Mouse (Mus musculus): Measurements from ENCODE around the gene Mtif2.

Mtif2 gene

DNA sequence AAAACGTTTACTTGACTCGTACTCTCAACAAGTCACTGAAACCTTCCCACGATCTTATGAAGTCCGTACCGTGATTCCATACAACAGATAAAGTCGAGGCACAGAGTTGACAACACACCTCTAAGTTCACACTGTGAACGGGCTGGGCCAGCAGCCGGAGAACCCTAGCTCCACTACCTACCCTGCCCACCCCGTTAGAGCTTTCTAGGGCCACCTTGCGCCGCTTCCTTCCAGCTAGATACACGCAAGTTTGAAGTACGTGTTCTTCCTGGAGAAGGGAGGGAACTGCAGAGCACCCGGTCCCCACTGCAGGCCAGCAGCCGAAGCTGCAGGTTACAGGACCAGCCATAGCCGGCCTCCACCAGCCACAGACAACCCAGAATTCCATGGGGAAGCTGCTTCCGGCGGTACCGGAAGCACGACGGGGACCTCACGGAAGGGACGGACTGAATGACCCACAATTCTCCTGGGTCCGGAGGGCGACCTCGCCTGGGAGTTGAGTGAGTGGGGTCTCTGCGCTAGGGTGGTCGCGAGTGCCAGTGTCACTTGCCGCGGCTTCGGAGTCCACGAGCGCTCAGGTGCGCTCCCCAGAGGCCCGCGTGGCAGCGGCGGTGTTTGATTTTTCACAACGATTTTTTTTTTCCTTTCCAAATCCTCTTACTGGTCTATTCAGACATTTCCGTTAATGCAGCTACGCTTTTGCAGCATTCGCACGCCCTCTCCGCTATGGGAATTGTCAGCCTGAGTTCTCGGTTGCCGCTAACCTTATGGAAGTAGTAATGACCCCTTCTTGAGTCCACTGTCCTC, at the start of gene Mtif2:
Gene Mtif2 (plus strand): TSS at position 421 of the 807 bp plus-strand sequence.
- in situ Hi-C loops (cut with MboI, MseI), result no loop called here

DNA sequence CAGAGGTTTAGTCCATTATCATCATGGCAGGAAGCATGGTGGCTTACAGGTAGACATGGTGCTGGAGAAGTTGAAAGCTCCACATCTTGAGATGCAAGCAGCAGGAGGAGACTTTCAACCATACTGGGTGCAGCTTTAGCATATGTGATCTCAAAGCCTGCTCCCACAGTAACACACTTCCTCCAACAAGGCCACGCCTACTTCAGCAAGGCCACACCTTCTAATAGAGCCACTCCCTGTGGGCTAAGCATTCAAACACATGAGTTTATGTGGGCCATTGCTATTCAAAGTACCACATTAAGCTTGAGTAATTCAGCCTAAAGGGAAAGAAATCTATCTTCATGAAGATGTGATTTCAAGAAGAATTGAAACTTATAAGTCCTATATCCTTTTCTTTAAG, 33.1 kb upstream of the Mtif2 start:
- in situ Hi-C loops (cut with MboI, MseI), result loop anchor here (25.0 kb wide), 1 partner anchor 881 kb away; no protein-coding TSS in a partner anchor

DNA sequence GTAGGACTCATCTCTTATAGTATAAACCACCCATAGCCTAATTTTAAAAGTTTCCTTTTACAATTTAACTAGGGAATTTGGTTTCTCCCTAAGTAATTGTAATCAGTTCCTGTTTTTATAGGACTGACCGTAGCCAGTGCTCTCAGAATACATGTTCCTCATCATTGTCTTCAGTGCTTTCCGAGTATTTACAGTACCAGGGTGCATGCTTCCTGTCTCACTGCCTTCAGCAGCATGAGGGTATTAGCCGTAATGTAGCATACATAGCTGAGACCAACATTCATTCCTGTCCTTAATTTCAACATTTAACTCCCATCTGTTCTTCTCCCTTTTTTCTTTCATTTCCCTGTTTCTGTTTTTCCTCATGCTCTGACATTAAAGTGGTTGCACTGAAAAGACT, 29.2 kb upstream of the Mtif2 start:
- in situ Hi-C loops (cut with MboI, MseI), result loop anchor here (25.0 kb wide), 1 partner anchor 885 kb away; no protein-coding TSS in a partner anchor

DNA sequence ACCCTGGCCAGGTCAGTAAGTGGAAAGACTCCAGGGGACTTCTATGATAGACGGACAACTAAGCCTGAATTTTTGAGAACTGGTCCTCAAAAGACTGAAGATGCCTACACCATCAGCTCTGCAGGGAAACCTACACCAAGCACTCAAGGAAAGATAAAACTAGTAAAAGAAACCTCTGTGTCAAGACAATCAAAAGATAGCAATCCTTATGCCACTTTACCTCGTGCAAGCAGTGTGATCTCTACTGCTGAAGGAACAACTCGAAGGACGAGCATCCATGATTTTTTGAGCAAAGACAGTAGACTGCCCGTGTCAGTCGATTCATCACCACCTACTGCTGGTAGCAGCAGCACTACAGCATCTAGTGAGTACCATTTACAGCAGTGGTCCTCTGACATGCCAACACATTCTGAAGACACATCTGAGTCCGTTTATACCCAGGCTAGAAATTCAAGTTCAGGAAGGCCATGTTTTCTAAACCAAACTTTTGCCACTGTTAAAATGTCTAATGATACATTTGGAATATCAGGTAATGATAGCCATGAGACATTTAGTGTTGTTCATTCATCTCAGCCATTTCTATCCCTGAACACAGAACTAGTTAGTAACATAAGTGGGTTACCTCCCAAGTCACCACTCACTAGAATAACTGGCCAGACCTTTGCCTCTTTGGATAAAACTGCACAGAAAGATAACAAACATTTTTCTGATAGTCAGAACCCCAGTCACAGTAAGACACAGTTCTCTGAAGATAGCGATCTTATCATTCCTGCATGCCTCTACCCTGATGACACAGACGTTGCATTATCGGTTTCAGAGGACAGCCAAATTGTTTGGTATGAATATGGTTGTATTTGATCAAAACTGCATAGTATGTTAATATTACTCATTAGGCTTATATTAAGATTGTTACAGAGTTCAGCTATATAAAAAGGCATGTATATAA, 22.0 kb upstream of the Mtif2 start:
- in situ Hi-C loops (cut with MboI, MseI), result no loop called here

DNA sequence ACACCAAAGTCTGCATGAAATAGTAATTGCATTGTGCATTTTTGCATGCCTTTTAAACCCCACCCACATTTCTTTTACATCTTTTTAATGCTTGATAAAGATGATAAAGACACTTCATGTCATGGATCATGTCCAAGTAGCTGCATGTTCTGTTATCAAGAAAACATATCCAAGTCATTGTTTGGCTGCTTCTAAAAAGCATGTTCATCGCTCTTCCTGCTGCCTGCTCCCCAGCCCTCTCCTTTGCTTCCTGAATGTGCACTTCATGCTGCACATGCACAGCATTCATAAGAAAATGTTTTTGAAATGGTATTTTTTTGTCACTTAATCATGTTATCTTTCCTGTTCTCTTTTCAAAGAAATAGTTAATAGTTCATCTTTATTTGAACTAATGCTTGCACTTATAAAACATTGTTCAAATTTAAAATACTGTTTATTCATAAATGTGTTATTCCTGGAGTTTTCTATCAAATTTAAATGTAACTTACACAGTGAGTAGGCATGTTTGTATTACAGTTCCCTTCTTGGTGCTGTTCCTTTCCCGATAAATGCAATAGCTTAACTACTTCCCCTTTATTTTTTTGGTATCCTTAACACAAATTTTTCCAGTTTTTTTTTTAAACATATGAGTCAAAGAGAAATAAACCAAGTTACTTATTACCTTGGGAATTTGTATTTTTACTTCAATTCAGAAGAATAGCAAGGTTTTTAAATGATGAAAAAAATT, 21.1 kb upstream of the Mtif2 start:
- in situ Hi-C loops (cut with MboI, MseI), result no loop called here

DNA sequence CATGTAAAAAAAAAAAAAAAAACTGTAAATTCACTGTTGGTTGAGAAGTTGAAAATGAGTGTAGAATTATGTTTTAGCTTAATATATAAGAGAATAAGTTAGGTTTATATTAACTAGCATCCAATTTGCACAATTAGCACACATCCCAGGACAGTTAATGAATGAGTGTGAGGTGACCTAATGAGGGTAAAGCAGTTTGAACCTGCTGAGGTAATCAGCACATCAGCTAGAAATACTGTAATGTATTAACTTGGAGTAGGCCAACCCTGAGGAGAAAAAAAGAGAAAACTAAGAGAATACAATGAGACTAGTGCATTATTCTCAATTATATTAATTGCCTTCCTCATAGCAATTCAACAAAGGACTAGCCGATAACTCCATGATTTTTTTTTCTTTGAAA, 16.8 kb upstream of the Mtif2 start:
- in situ Hi-C loops (cut with MboI, MseI), result no loop called here

DNA sequence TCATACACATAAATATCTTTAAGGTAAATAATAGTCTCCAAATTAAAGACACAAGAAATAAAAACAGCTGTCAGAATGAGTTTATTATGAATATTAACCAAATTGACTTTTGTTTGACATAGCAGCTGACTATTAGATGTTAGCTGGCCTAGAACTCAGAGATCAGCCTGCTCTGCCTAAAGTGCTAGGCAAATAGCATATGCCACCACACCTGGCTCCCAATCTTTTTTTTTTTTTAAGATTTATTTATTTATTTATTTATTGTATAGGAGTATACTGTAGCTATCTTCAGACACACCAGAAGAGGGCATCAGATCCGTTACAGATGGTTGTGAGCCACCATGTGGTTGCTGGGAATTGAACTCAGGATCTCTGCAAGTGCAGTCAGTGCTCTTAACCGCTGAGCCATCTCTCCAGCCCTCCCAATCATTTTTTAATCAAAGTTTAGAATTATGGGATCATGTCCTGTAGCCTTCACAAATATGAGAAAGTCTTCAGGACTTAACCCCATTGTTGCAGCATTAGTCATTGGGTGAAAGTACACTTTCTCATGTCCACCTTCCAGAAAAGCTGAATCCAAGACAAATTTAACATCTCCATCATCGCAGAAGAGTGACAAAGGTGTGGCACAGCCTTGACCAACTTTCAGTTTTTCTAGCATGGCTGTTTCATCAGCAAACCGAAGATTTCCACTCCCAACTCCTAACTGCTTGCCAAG, 13.2 kb upstream of the Mtif2 start:
- in situ Hi-C loops (cut with MboI, MseI), result no loop called here

DNA sequence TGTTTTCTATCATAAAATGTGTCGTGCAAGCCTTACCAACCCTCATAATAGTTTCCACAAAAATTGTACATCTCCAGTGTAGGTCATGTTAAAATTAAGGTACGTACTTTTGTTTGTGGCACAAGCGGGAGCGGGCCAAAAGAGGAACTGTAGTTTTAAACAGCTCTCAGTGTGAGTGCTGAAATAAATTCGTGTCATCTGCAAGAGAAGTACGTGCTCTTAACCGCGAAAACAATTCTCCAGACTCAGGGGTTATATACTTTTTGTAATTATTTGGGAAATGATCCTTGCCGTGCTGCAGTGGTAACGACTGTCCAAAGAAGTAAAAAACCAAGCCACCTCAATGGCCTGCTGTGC, 11.9 kb upstream of the Mtif2 start:
- in situ Hi-C loops (cut with MboI, MseI), result no loop called here

DNA sequence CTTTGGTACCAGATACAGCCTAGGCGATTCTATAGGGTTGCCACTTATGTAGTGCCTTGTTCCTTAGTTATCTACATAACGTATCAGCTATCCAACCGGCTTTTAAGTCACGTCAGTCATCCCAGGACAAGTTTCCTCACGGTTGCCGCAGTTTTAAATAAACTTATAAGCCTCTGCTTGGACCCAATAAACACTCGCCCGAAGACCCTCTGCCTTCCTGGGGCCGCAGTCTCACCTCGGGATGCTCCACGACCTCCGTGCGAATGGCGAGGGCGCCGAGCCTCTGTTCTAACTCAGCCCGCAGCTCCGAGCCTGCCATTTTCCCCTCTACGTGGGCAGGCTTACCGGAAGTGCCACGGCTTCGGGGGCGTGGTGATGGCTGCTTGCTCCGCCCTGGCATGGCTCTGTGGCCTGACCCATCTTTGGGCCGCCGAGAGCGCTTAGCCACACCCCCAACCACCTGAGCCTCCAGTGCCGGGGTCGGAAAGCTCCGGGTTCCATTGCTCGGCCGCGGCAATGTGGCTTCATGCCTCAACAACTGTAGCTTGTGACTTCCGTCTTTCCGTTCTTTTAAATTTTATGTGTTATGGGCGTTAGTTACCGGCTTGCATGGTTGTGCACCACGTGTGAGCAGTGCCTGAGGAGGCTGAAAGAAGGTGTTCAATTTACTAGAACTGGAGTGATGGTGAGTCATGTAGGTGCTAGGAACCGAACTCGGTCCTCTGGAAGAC, 11.4 kb upstream of the Mtif2 start, which contains the start of gene Prorsd1:
Gene Prorsd1 (minus strand): TSS at position 352 of the 731 bp plus-strand sequence.
- in situ Hi-C loops (cut with MboI, MseI), result no loop called here

DNA sequence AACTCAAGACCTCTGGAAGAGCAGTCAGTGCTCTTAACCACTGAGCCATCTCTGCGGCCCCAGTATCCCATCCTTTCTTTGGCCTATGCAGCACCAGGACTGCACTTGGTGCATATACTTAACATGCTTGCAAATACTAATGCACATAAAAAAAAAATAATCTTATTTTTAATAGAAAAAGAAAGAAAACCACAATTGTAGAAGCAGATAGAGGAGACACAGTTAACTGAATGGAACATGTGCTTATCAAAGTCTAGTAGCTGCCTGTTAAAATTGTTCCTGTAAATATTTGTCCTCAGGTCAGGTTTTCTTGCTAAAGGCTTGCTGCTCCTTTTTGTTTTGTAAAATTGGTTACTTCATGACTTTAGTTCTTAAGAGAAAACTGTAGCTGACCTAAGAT, 12.0 kb downstream of the Mtif2 start:
- in situ Hi-C loops (cut with MboI, MseI), result no loop called here

DNA sequence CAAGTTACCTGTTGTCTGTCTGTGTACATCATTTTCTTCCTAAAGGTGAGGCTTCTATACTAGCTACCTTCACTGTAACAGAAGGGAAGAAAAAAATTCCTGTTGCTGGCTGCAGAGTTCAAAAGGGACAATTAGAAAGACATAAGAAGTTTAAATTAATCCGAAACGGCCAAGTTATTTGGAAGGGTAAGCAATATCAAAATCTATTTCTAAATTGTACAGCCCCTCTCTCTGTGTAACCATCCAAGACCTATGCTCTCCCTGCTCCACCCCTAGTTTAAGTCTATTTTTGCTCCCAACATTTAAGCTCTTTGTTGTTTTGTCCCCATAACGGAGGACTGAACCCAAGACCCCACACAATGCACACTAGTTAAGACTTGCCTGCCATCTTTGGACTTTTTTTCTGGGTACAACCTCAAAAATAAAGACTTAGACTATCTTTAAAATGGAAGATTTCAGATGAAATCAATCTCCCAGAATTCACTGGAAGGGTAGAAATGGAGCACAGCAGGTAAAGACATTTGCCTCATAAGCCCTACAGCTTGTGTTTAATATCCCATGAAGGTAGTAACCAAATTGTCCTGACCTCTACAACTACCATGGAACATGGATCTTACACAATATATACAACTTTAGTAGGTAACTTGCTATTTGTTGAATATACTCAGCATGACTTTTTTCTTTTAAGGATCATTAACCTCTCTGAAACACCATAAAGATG, 18.2 kb downstream of the Mtif2 start:
- in situ Hi-C loops (cut with MboI, MseI), result loop anchor here (10.0 kb wide), 1 partner anchor 370 kb away; the partner anchor contains the start of gene Ppp4r3b

DNA sequence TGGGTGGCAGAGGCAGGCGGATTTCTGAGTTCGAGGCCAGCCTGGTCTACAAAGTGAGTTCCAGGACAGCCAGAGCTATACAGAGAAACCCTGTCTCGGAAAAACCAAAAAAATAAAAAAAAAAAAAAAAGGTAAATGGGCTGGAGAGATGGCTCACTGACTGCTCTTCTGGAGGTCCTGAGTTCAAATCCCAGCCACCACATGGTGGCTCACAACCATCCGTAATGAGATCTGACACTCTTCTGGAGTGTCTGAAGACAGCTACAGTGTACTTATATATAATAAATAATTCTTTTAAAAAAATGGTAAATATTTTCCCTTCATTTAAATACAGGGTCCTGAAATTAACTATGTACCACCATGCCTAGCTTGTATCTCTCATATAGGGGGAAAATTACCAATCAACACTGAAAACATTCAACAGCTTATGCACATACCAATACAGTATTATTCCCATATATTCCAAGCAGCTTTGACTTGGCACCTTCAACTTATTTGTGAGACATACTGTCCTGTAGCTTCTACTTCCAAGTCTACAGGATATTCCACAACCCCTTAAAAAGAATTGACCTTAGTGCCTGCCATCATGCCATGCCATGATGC, 19.0 kb downstream of the Mtif2 start:
- in situ Hi-C loops (cut with MboI, MseI), result loop anchor here (5.0 to 10.0 kb wide), 2 partner anchors 147 to 370 kb away; partner anchors contain the start of genes Ppp4r3b and Rtn4

DNA sequence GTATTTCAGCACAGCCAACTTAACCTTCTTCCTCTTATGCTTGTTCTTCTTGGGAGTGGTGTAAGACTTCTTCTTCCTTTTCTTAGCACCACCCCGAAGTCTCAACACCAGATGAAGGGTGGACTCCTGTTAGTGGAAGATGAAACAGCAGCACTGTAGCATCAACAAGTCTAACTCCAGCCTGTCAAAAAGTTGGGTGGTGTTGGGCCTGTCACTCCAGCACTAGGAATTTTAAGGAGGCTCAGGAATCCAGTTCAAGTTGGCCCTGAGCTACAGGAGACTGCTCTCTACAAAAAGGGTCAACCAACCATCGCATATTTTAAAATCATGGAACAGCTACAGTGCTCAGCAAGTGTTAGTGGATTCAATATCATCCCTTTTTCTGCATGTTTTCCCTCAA, 20.1 kb downstream of the Mtif2 start:
- in situ Hi-C loops (cut with MboI, MseI), result loop anchor here (5.0 to 10.0 kb wide), 2 partner anchors 146 to 371 kb away; partner anchors contain the start of genes Ppp4r3b and Rtn4

DNA sequence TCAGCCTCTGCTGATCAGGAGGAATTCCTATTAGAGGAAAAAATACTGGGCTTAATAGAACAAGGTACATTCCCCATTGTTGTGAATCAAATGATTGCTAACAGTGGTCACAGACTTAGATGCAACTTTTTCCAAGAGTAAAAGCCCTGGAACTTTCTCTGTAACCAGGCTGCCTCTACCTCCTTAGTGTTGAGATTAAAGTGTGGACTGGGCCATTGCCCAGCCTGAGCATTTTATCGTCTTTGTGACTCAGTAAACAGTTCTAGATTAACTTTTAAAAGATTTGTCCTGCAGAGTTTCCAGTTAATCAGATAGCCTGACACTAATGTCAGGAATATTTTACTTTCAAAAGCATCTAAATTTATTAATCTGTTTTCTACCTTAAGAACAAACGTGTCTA, 20.6 kb downstream of the Mtif2 start:
- in situ Hi-C loops (cut with MboI, MseI), result loop anchor here (5.0 to 10.0 kb wide), 2 partner anchors 146 to 372 kb away; partner anchors contain the start of genes Ppp4r3b and Rtn4

DNA sequence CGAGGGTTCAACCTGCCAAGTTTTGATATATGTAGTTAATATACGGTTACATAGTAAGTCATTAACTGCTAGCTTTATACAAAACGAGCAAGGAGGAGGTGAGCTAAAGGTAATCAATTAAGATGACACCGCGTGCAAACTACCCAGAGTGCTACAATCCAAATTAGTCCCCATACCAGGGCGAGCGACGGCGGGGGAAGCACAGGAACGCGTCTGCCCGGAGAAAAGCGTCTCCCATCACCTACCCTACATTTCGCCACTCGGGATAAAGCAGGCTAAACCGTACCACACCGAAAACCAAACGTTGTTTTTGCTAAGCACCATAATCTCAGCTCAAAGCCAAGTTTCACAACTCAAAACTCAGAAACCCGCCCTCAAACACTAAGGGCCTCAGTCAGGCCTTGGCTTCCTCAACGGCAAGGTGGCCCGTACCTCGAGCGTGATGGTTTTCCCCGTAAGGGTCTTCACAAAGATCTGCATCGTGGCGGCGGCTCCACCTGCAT, 21.1 kb downstream of the Mtif2 start:
- in situ Hi-C loops (cut with MboI, MseI), result loop anchor here (5.0 to 10.0 kb wide), 2 partner anchors 145 to 372 kb away; partner anchors contain the start of genes Ppp4r3b and Rtn4

DNA sequence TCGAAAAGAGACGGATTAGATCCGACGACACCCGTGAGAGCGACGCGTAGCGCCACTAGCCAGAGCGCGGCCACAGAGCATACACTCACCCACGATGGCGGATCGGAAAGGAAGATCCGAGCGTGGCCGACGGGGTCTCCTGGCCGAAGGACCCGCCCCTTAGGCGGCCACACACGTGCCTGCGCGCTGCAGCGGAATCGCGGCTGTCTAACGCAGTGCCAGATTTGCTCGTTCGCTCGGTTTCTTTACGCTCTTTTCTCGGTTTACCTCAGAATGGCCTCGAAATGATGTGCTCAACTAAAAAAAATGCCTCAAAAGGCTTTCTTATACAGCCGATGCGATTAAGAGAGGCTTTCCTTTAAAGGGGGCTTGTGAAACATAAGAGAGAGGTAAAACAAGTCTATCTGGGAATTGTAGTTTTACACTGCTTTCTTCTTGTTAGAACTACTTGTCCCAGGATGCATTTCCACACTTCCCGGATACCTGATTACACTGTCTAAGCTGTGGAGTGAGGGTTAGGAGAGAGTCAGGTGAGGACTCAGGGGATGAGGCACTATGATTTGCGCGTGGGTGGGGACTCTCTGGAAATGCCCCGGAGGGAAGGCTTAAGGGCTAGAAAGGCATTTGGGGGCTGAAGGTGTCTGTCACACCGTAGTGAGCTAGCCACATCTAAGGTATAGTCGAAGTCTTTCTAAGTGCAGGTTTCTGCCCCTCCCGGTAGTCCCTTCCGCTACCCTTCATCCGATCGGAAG, 21.7 kb downstream of the Mtif2 start, which contains the start of the genes Clhc1 and Rps27a:
Gene Clhc1 (plus strand): TSS at position 199 of the 752 bp plus-strand sequence.
Gene Rps27a (minus strand): TSS at position 358 of the 752 bp plus-strand sequence.
- in situ Hi-C loops (cut with MboI, MseI), result loop anchor here (5.0 to 10.0 kb wide), 2 partner anchors 144 to 373 kb away; partner anchors contain the start of genes Ppp4r3b and Rtn4
